Mouse (Mus musculus) heart, embryonic 14.5 days (tissue): ENCODE measurements at regions not wholly inside any gene's neighbourhood (a gene's known extent, or its start where the extent isn't known, plus 50 kb on each side); places are given as distances from the start of the nearest gene placed in this dataset.

Experiments
- ATAC-seq: fragments of 200-750 bp; cut with Nextera tagmentation; 2 replicates; pipeline ENCODE4 v1.8.0; 2017; ENCODE audit warnings: low read depth, moderate TSS enrichment; ENCODE audit not compliant: insufficient number of reproducible peaks, insufficient read depth, low FRiP score
- H3K27ac ChIP-seq, 2 experiments: fragments of 200-500 bp in 1 of 2; fragments of 300-500 bp in 1 of 2; sonication (generic) in 1 of 2; replicated peaks in 1 of 2; 2 replicates each; pipeline ENCODE4 v1.5.1; 2012 to 2014; ENCODE audit warnings: low read depth in 2 of 2, low read length in 2 of 2, control low read depth in 1 of 2, mild to moderate bottlenecking in 1 of 2, mixed read lengths in 1 of 2; ENCODE audit not compliant: control insufficient read depth in 1 of 2, insufficient read depth in 1 of 2
- H3K27me3 ChIP-seq: fragments of 300-500 bp; sonication (generic); 2 replicates; pipeline ENCODE4 v1.6.1; 2014; ENCODE audit warnings: mild to moderate bottlenecking, low read length, control low read depth; ENCODE audit not compliant: control insufficient read depth, insufficient read depth
- H3K36me3 ChIP-seq: fragments of 300-500 bp; sonication (generic); 2 replicates; pipeline ENCODE4 v1.6.1; 2014; ENCODE audit warnings: mild to moderate bottlenecking, control low read depth, low read length, mixed read lengths; ENCODE audit not compliant: control insufficient read depth, insufficient read depth
- H3K4me1 ChIP-seq, 2 experiments: fragments of 200-500 bp in 1 of 2; fragments of 300-500 bp in 1 of 2; sonication (generic) in 1 of 2; 2 replicates each; pipeline ENCODE4 v1.6.1; 2012 to 2014; ENCODE audit warnings: low read length in 2 of 2, control low read depth in 1 of 2, mixed read lengths in 1 of 2; ENCODE audit not compliant: control insufficient read depth in 2 of 2, insufficient read depth in 2 of 2
- H3K4me2 ChIP-seq: fragments of 300-500 bp; sonication (generic); 2 replicates; pipeline ENCODE4 v1.6.1; 2014; ENCODE audit warnings: mild to moderate bottlenecking, low read length
- H3K4me3 ChIP-seq, 2 experiments: fragments of 200-500 bp in 1 of 2; fragments of 300-500 bp in 1 of 2; sonication (generic) in 1 of 2; 2 replicates each; pipeline ENCODE4 v1.5.1; 2012 to 2014; ENCODE audit warnings: low read length in 2 of 2, mild to moderate bottlenecking in 2 of 2, control low read depth in 1 of 2, low read depth in 1 of 2, moderate library complexity in 1 of 2; ENCODE audit not compliant: control insufficient read depth in 1 of 2, insufficient read depth in 1 of 2
- H3K9ac ChIP-seq: fragments of 300-500 bp; sonication (generic); 2 replicates; pipeline ENCODE4 v1.6.1; 2014; ENCODE audit warnings: mild to moderate bottlenecking, low read length
- H3K9me3 ChIP-seq: fragments of 300-500 bp; sonication (generic); 2 replicates; pipeline ENCODE4 v1.6.1; 2016; ENCODE audit warnings: low read length, control low read depth; ENCODE audit not compliant: control insufficient read depth
- WGBS: fragments of 180-500 bp; shearing (Covaris S2); extraction: QIAGEN DNeasy Blood & Tissue Kit; methylation state at CpG from one replicate; pipeline ENCODE4 v1.1.7; 2014; 5-methylcytosine and 5-hydroxymethylcytosine counted together

DNA sequence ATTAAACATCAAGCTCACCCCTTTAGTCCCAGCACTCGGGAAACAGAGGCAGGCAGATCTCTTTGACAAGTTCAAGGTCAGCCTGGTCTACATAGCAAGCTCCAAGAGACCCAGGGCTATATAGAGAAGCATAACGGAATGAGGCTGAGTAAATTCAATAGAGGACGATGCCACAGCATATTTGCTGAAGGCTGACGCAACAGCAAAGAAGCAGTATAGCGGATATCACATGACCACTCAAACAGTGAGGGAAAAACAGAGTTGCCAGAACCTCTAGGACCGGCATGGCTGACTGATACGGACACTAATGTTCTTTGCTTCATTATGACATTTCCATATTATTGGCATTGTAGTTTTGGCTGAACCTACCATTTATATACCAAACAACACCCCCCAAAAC is 74.2 kb upstream of the Xpo1 start:
- H3K9me3 ChIP-seq = peaks cover 5% of the 10 kb centered on the region; the same call in 1 of the 2 replicates
- H3K4me3 ChIP-seq = no peak overlapping the region
- no peaks in the 10 kb centered on the region for H3K36me3 ChIP-seq
- no peaks in the 10 kb centered on the region for H3K27me3 ChIP-seq
- H3K4me1 ChIP-seq = no peaks in the 10 kb centered on the region
- no peak overlapping the region for H3K4me2 ChIP-seq
- WGBS = 82% methylated on average over 7 of the region's 7 CpGs
- no peak overlapping the region for H3K9ac ChIP-seq
- H3K27ac ChIP-seq = no peak overlapping the region
- ATAC-seq = no peak

DNA sequence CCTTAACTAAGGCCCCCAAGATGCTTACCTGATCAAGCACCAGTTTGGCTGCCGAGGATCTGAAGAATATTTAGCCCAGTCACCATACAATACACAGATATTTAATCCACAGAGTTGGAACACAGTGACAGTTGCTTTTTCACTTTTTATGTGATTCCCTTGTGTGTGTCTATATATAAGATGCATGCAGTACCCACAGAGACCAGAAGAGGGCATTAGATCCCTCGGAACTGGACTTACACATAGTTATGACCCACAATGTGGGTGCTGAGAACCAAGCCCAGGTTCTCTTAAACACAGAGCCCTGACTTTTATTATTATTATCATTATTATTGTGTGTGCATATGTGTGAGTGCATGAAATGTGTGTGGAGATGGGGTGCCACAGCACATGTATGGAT is 70.6 kb upstream of the Xpo1 start:
- no peak for ATAC-seq

DNA sequence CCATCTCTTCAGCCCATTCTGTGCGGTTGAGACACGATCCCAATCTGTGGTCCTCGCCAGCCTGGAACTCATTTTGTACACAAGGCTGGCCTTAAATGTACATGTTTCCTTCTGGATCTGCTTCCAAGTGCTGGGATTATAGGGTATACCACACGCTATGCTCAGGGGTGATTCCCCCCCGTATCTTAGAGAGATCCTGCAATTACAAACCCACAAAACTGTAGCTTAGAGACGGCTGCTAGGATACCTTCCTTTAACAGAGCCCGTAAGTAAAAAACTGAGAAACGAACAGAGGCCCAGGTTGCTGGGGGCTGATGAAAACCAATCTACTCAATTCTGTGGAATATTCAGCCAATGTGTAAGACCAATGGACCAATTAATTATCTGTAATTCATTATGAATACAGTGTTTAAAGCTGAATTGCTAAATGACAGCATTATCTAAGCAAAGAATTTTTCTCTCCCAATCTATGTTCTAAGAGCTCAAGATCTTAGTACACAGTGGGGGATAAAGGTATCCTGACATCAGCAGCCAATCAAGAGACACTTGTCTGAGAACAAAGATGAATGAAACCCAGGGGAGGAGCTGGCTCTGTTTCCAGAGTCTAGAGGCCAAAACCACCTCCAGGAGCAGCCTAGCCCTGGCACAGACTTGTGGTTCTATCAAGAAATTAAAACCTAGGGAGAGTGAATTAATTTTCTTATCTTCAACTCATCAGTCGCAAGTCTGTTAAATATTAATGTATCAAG is 54.0 kb upstream of the Xpo1 start:
- no peak for ATAC-seq
- WGBS = 88% methylated on average over 9 of the region's 9 CpGs

More for the DNA sequence above, 70.6 kb upstream of the Xpo1 start:
- H3K9me3 ChIP-seq = peaks cover 5% of the 10 kb centered on the region; the same call in 1 of the 2 replicates
- no peak overlapping the region for H3K27ac ChIP-seq
- no peaks in the 10 kb centered on the region for H3K36me3 ChIP-seq
- H3K4me2 ChIP-seq = no peak overlapping the region
- H3K9ac ChIP-seq = no peak overlapping the region
- no peak overlapping the region for H3K4me3 ChIP-seq
- WGBS = 84% methylated on average over 2 of the region's 2 CpGs
- no peaks in the 10 kb centered on the region for H3K4me1 ChIP-seq
- H3K27me3 ChIP-seq = no peaks in the 10 kb centered on the region

DNA sequence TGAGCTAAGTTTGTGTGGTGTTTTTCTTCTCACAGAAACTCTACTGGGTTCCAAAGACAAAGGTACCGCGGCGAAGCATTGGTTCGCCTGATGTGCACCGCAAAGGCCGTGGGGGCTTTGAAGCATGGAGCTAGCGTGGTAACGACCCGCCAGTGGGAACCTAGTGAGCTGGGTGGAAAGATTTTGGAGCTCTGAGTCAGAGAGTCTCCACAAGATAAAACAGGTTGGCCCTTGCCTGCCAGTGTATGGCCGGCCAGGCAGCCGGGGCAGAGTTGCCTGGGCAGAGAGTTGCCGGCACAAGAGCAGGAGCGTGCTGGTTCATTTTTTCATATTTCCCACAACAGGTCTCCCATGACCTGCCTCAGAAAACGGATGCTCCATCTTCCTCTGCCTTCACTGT is 52.3 kb upstream of the Xpo1 start:
- no peaks in the 10 kb centered on the region for H3K36me3 ChIP-seq
- H3K9ac ChIP-seq = no peak overlapping the region
- H3K27ac ChIP-seq = no peak overlapping the region
- no peak for ATAC-seq
- no peak overlapping the region for H3K4me3 ChIP-seq
- no peaks in the 10 kb centered on the region for H3K4me1 ChIP-seq
- 83% methylated on average over 14 of the region's 14 CpGs for WGBS
- no peak overlapping the region for H3K4me2 ChIP-seq
- no peaks in the 10 kb centered on the region for H3K27me3 ChIP-seq
- H3K9me3 ChIP-seq = no peaks in the 10 kb centered on the region

More for the DNA sequence above, 54.0 kb upstream of the Xpo1 start:
- H3K27me3 ChIP-seq = no peaks in the 10 kb centered on the region
- no peak overlapping the region for H3K27ac ChIP-seq
- no peaks in the 10 kb centered on the region for H3K9me3 ChIP-seq
- H3K4me3 ChIP-seq = no peak overlapping the region
- no peaks in the 10 kb centered on the region for H3K36me3 ChIP-seq
- H3K4me1 ChIP-seq = no peaks in the 10 kb centered on the region
- H3K9ac ChIP-seq = no peak overlapping the region
- no peak overlapping the region for H3K4me2 ChIP-seq

DNA sequence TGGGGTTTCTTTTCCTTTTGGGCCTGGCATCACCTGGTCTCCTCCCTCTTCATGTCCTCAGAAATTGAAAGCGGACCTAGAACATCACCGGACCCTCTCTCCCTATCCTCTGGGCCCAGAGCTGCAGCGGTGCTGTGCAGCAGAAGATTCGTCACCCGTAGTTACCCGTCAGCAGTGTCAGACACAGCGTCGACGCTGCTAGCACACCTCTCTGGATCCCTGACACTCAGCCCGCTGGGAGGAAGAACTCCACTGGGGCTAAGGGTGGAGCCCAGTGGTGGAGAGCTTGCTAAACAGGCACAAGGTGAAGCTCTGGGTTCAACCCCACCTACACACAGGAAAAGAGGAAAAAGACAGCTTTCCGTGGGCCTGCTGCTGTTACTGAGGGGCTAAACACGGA is 51.8 kb upstream of the Xpo1 start:
- ATAC-seq = no peak
- Histone ChIP-seq H3K27ac (no peak overlapping the region), H3K4me1 (no peaks in the 10 kb centered on the region), H3K9me3 (no peaks in the 10 kb centered on the region), H3K27me3 (no peaks in the 10 kb centered on the region), H3K36me3 (no peaks in the 10 kb centered on the region), H3K4me2 (no peak overlapping the region), H3K4me3 (no peak overlapping the region), H3K9ac (no peak overlapping the region)
- WGBS = 45% methylated on average over 12 of the region's 12 CpGs
